Mouse (Mus musculus) midbrain, embryonic 13.5 days (tissue): ENCODE measurements around the gene Gm6465. TPM values are rescaled to one million over a fixed set of nuclear protein-coding genes. Genes with fewer than 3 reads are reported as not detected.
"Not testable (repeated sequence)": the region's sequence is repeated elsewhere in the genome, so short reads cannot be mapped to it uniquely, and the experiment has no call there.

Experiments used
- ATAC-seq: fragments of 200-750 bp; cut with Nextera tagmentation; 2 replicates; pipeline ENCODE4 v1.8.0; 2017; ENCODE audit warnings: mild to moderate bottlenecking, moderate TSS enrichment, moderate library complexity
- H3K27ac ChIP-seq: fragments of 300-500 bp; sonication (generic); 2 replicates; pipeline ENCODE4 v1.5.1; 2015; ENCODE audit warnings: inconsistent platforms, mild to moderate bottlenecking, moderate library complexity
- H3K27me3 ChIP-seq: fragments of 300-500 bp; sonication (generic); 2 replicates; pipeline ENCODE4 v1.6.1; 2015; ENCODE audit warnings: mild to moderate bottlenecking, inconsistent platforms
- H3K36me3 ChIP-seq: fragments of 300-500 bp; sonication (generic); 2 replicates; pipeline ENCODE4 v1.6.1; 2015; ENCODE audit warnings: mild to moderate bottlenecking, inconsistent platforms
- H3K4me1 ChIP-seq: fragments of 300-500 bp; sonication (generic); replicated peaks from 2 replicates; pipeline ENCODE4 v1.6.1; 2015; ENCODE audit warnings: inconsistent platforms
- H3K4me2 ChIP-seq: fragments of 300-500 bp; sonication (generic); replicated peaks from 2 replicates; pipeline ENCODE4 v1.6.1; 2015; ENCODE audit warnings: moderate library complexity, mild to moderate bottlenecking, inconsistent platforms
- H3K4me3 ChIP-seq: fragments of 300-500 bp; sonication (generic); replicated peaks from 2 replicates; pipeline ENCODE4 v1.5.1; 2015; ENCODE audit warnings: mild to moderate bottlenecking, inconsistent platforms
- H3K9ac ChIP-seq: fragments of 300-500 bp; sonication (generic); replicated peaks from 2 replicates; pipeline ENCODE4 v1.6.1; 2015; ENCODE audit warnings: mild to moderate bottlenecking, inconsistent platforms
- H3K9me3 ChIP-seq: fragments of 300-500 bp; sonication (generic); 2 replicates; pipeline ENCODE4 v1.6.1; 2016; ENCODE audit warnings: mild to moderate bottlenecking, inconsistent platforms
- WGBS: fragments of 180-500 bp; shearing (Covaris S2); methylation state at CpG from one replicate; pipeline ENCODE4 v1.1.7; 2015; 5-methylcytosine and 5-hydroxymethylcytosine counted together
- polyA plus RNA-seq: library from polyadenylated mRNA; unstranded; fragments of >200 nt; fragmentation: Nextera tagmentation; extraction: Ambion mirVana; gene quantifications from 2 replicates; pipeline ENCODE4 v1.2.1, GENCODE M21; 2015

Gm6465 gene
- not detected in 2 replicates for polyA plus RNA-seq

DNA sequence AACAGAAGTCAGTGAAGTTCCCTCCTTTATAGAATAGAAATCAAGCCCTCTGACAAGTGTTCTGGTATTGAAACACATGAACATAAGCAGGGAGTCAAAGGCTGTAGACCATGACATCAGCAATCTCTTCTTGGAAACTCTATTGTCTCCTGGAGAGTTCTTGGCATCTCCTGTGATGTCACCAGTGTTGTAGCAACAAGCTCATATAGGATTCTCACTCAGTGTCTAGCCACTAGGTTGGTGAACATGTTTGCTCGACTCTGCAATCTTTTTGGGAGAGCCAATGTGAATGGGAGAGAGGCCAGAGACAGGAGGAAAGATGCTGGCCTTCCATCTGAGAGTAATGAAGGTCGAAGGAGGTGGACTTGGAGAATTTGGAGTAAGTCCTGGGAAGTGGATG, at the start of gene Gm6465:
Gene Gm6465 (plus strand): TSS at position 301 of the 400 bp plus-strand sequence.
- H3K27ac ChIP-seq, ATAC-seq, H3K36me3 ChIP-seq, H3K9me3 ChIP-seq, H3K27me3 ChIP-seq, H3K9ac ChIP-seq, H3K4me1 ChIP-seq, H3K4me2 ChIP-seq, H3K4me3 ChIP-seq: not testable (repeated sequence)
- WGBS, result 41% methylated on average over 2 of the region's 2 CpGs

DNA sequence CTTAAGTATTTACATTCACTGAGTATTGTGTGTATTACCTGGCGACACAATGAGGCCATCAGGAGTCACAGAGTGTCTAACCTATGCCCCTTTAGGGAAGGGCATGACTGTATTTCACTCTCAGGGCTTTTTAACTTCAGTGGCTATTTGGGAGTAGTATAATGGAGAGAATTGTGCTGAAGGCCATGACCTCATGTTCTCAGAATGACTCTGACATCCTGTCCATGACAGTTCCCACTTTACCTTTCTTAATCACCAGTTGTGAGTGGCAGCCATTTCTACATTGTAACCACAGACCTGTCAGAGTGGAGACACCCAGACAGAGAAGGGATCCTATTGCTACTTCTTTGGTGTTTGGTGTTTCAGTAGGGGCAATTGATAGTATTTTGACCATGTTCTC, 485 bp downstream of the Gm6465 start:
- H3K9ac ChIP-seq, H3K27ac ChIP-seq, H3K4me1 ChIP-seq, H3K27me3 ChIP-seq, H3K4me3 ChIP-seq, ATAC-seq, H3K36me3 ChIP-seq, H3K4me2 ChIP-seq, H3K9me3 ChIP-seq: not testable (repeated sequence)
- whole genome bisulfite sequencing, result 76% methylated on average over 1 of the region's 1 CpGs

GRCm38 (mm10) chr5:11857909-11858308, 12.6 kb downstream of the Gm6465 start:
- not testable (repeated sequence) for H3K27me3 ChIP-seq, H3K9ac ChIP-seq, H3K4me2 ChIP-seq, H3K4me1 ChIP-seq, H3K9me3 ChIP-seq, H3K27ac ChIP-seq, H3K36me3 ChIP-seq, H3K4me3 ChIP-seq, ATAC-seq

Other genes starting within 250 kb of the Gm6465 start
- not detected in 2 replicates for gene Gm8922, start 163.6 kb upstream of the Gm6465 start, polyA plus RNA-seq
- not detected in 2 replicates for gene Gm8926, start 75.0 kb upstream of the Gm6465 start, polyA plus RNA-seq
- gene 4933402N22Rik, start 72.5 kb downstream of the Gm6465 start, polyA plus RNA-seq, result not detected in 2 replicates